Mouse (Mus musculus) cerebellum, adult 2 months (tissue): ENCODE data around the gene 4930550C14Rik. TPM values are rescaled to one million over a fixed set of nuclear protein-coding genes. Genes with fewer than 3 reads are reported as not detected.

ENCODE experiments used
- DNase-seq, 2 experiments: peaks; one replicate each; pipeline ENCODE4 v3.0.0; 2021
- H3K27ac ChIP-seq: fragments of 200-500 bp; 2 replicates; pipeline ENCODE4 v1.5.1; 2012; ENCODE audit warnings: low read length, control low read depth, inconsistent platforms; ENCODE audit not compliant: insufficient read depth
- H3K27me3 ChIP-seq: fragments of 200-500 bp; 2 replicates; pipeline ENCODE4 v1.6.1; 2012; ENCODE audit warnings: inconsistent platforms, mild to moderate bottlenecking, low read length, moderate library complexity; ENCODE audit not compliant: control insufficient read depth, insufficient read depth
- H3K4me1 ChIP-seq: fragments of 200-500 bp; 2 replicates; pipeline ENCODE4 v1.6.1; 2011; ENCODE audit warnings: low read length; ENCODE audit not compliant: control insufficient read depth, insufficient read depth
- H3K4me3 ChIP-seq: fragments of 200-500 bp; replicated peaks from 2 replicates; pipeline ENCODE3; 2011; ENCODE audit warnings: mild to moderate bottlenecking, low read depth, low read length, control low read depth; ENCODE audit not compliant: insufficient read depth
- CTCF ChIP-seq: fragments of 200-500 bp; IDR thresholded peaks from 2 replicates; pipeline ENCODE4 v1.5.1; 2011; ENCODE audit warnings: low read depth, mild to moderate bottlenecking, control low read depth, low read length, moderate library complexity, borderline replicate concordance; ENCODE audit not compliant: insufficient read depth
- POLR2A ChIP-seq: fragments of 200-500 bp; IDR thresholded peaks from 2 replicates; pipeline ENCODE4 v1.6.1; 2011; ENCODE audit warnings: low read length, control low read depth, borderline replicate concordance; ENCODE audit not compliant: insufficient read depth
- WGBS: fragments of 180-500 bp; shearing (Covaris S2); methylation state at CpG from one replicate; pipeline ENCODE4 v1.1.7; 2018; 5-methylcytosine and 5-hydroxymethylcytosine counted together
- polyA plus RNA-seq: library from polyadenylated mRNA; depleted of rRNA; stranded (reverse); fragments of >200 nt; gene quantifications from 2 replicates; pipeline ENCODE4 v1.2.3, GENCODE M21; 2012

Gene 4930550C14Rik
- polyA plus RNA-seq, 1 experiment: 0.54 TPM

DNA sequence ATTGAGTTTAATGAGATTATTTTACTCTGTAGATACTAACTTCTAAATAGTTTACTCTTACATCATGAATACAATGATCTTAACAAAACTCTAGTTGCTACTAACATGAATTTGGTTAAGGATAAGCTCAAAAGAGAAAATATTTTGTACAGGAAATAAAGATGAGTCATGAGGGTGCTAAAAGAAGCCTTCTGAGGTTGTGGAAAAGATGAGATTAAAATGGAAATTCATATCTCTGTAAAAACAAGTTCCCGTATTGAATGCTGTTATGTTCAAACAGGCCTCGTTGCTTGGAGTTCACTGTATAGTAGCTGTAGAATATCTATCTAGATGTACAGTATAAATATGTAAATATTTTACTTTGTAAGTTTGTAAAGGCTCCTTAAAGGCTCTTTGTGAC is 21.5 kb upstream of the 4930550C14Rik start:
- Histone ChIP-seq H3K27ac (no peak overlapping the region), H3K4me1 (peaks cover 9% of the 10 kb centered on the region), H3K4me3 (no peak overlapping the region), H3K27me3 (no peaks in the 10 kb centered on the region)
- WGBS: 88% methylated on average over 2 of the region's 2 CpGs
- DNase-seq: no peak
- no peak for TF ChIP-seq POLR2A
- no peak for TF ChIP-seq CTCF

DNA sequence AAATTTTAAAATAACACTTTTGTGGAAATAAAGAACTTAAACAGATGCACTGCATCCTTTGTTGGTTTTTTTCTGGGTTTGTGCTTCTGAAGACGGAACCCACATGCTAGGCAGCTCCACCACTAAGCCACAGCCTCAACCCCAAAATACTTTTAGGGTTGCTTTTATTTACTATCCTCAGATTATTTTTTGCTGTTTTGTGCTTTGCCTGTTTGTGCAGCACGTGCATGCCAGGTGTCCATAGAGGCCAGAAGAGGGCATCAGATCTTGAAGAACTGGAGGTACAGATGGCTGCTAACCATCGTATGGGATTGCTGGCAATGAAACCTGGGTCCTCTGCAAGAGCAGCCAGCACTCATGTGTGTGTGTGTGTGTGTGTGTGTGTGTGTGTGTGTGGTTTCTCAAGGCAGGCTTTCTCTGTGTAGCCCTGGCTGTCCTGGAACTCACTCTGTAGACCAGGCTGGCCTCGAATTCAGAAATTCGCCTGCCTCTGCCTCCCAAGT is 21.0 kb upstream of the 4930550C14Rik start:
- Histone ChIP-seq H3K27me3 (no peaks in the 10 kb centered on the region), H3K4me3 (no peak overlapping the region), H3K27ac (no peak overlapping the region), H3K4me1 (peaks cover 9% of the 10 kb centered on the region)
- peak in 1 of 2 experiments; percentile 68 for DNase-seq
- TF ChIP-seq POLR2A (no peak), CTCF (peak; percentile 23; the same call in 1 of the 2 replicates)
- WGBS: 55% methylated on average over 5 of the region's 5 CpGs

DNA sequence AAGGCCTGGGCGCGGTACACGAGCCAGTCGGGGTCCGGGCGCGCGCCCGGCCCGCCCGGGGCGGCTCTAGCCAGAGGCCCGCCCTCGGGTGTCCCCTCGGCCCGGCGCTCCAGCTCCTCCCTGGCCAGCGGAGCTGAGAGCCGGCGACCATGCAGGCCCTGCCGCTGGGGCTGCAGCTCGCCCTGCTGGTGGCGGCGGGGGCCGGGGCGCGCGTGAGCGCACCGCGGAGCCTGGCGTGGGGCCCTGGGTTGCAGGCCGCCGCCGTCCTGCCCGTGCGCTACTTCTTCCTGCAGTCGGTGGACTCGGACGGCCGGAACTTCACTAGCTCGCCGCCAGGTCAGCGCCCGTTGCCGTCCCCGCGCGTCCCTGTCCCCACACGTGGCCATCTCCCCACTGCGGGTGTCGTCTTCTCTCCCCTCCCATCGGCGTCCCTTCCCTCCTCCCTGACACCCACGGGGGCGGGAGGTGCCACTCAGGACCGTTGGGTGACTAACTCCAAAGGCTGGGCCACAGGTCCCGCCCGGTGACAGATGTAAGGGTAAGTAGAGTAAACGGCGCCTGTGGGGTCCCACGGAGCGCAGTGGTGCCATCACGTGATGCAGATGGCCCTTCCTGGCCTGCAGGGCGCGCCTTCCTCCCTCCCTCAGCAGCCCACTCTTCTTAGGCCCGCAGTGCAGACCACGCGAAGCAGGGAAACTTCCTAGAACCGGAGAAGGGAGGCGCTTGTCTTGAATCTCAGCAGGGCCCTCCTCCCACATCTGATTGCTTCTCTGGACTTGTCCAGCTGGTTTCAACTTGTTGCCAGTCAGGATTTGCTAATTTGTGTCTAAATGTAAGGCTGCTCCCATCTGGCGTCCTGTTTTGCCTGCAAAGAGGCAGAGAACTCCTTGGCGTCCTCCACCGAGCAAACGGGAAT is 17.9 kb upstream of the 4930550C14Rik start, which contains the start of gene Kdelc2:
Gene Kdelc2 (plus strand): TSS at position 75 of the 916 bp plus-strand sequence.
- WGBS: under 1% methylated on average over 75 of the region's 75 CpGs
- Histone ChIP-seq H3K27me3 (no peaks in the 10 kb centered on the region), H3K4me3 (peak within 1 kb of the TSS; percentile 81), H3K27ac (peak within 1 kb of the TSS; percentile 75), H3K4me1 (no peaks in the 10 kb centered on the region; the same call in 1 of the 2 replicates)
- TF ChIP-seq POLR2A (no peak), CTCF (0 out of 2 replicates have a peak, but pooled peaks have one; percentile 0)
- peak; percentile 74 to 78 for DNase-seq

DNA sequence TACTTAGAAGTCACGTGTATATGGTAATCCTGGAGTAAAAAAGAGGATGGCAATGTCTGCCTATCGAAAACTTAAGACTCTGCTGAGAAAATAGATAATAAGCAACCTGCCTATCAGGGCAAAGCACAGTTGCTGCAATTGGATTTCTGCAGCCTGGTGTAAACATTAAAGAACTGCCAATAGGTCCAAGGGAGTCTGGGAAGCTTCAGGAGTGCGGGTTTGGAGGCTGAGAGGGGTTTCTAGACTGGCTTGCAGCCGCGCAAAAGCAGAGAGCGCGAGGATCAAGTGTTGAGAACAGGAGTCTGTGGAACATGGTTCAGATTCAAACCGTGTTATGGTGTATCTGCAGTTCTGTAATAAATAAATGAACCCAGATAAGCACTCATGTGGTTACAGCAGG is 17.3 kb upstream of the 4930550C14Rik start:
- DNase-seq: no peak
- TF ChIP-seq CTCF (no peak), POLR2A (no peak)
- WGBS: 6% methylated on average over 8 of the region's 8 CpGs
- no peaks in the 10 kb centered on the region for H3K27me3 ChIP-seq
- no peak overlapping the region for H3K27ac ChIP-seq
- H3K4me1 ChIP-seq: no peaks in the 10 kb centered on the region
- H3K4me3 ChIP-seq: peak overlapping the region; percentile 81

DNA sequence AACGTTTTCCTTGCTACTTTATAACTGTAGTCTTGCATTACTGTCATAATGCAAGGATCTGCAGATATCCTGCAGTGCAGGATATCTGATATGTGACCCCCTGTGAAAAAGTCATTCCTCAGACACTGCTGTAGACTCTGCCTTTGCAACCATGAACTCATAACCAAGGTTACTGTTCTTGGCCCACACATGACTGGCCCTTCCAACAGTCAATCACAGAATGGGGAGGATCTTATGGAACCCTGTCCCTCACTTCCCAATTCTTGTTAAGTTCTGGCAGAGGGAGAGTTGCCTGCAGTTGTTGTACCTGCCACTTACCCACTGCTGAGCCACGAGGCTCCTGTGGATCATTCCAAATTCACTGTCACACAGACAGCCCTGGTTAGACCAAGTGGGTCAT is 14.7 kb upstream of the 4930550C14Rik start:
- 76% methylated on average over 2 of the region's 2 CpGs for WGBS
- no peak for TF ChIP-seq POLR2A
- no peak for TF ChIP-seq CTCF
- no peaks in the 10 kb centered on the region for H3K27me3 ChIP-seq
- no peak overlapping the region for H3K27ac ChIP-seq
- DNase-seq: no peak
- H3K4me3 ChIP-seq: no peak overlapping the region
- H3K4me1 ChIP-seq: no peaks in the 10 kb centered on the region

DNA sequence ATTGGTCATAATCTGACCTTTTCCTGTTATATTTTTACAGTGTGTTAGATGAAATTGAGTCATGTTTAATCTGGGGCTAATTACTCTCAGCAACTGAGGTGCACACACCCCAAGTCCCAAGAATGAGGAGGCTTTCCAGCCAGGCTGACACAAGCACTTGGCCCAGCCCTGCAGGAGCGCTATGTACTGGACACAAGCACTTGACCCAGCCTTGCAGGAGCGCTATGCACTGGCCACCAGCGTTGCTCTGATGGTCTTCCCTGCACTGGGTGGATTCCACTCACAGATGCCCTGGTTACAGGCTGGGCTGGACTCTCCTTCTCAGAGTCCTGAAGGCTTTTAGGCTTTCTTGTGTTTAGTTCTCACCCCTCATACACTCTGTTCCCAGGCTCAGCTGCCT is 13.0 kb upstream of the 4930550C14Rik start:
- H3K4me1 ChIP-seq: no peaks in the 10 kb centered on the region
- TF ChIP-seq CTCF: no peak
- no peak for TF ChIP-seq POLR2A
- no peak overlapping the region for H3K4me3 ChIP-seq
- 67% methylated on average over 3 of the region's 3 CpGs for WGBS
- H3K27ac ChIP-seq: no peak overlapping the region
- no peak for DNase-seq
- no peaks in the 10 kb centered on the region for H3K27me3 ChIP-seq

DNA sequence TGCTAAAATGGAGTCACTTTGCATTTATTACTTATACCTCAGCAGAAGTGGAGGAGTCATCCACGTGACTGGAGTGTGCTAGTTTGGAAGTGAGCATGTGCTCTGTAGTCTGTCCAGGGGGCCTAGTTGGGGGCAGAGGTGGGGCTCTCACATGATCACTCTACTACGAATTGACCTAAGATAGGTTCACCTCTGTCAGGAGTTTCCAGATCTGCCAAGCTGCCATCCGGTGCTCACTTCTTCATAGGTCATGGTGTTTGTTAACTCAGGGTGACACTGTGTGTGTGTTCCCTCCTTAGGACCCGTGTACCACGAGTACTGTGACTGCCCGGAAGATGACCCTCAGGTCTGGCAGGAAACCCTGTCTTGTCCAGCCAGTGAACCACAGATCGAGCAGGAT is 12.0 kb upstream of the 4930550C14Rik start:
- H3K4me3 ChIP-seq: no peak overlapping the region
- H3K27me3 ChIP-seq: no peaks in the 10 kb centered on the region
- H3K27ac ChIP-seq: no peak overlapping the region
- 86% methylated on average over 7 of the region's 7 CpGs for WGBS
- DNase-seq: no peak
- TF ChIP-seq CTCF: no peak
- TF ChIP-seq POLR2A: no peak
- no peaks in the 10 kb centered on the region for H3K4me1 ChIP-seq
